Mouse (Mus musculus) midbrain, embryonic 13.5 days (tissue): ENCODE measurements around the gene Ston1. TPM values are rescaled to one million over a fixed set of nuclear protein-coding genes. Genes with fewer than 3 reads are reported as not detected.

ENCODE experiments used
- ATAC-seq: fragments of 200-750 bp; cut with Nextera tagmentation; 2 replicates; pipeline ENCODE4 v1.8.0; 2017; ENCODE audit warnings: mild to moderate bottlenecking, moderate TSS enrichment, moderate library complexity
- H3K27ac ChIP-seq: fragments of 300-500 bp; sonication (generic); 2 replicates; pipeline ENCODE4 v1.5.1; 2015; ENCODE audit warnings: inconsistent platforms, mild to moderate bottlenecking, moderate library complexity
- H3K27me3 ChIP-seq: fragments of 300-500 bp; sonication (generic); 2 replicates; pipeline ENCODE4 v1.6.1; 2015; ENCODE audit warnings: mild to moderate bottlenecking, inconsistent platforms
- H3K36me3 ChIP-seq: fragments of 300-500 bp; sonication (generic); 2 replicates; pipeline ENCODE4 v1.6.1; 2015; ENCODE audit warnings: mild to moderate bottlenecking, inconsistent platforms
- H3K4me1 ChIP-seq: fragments of 300-500 bp; sonication (generic); replicated peaks from 2 replicates; pipeline ENCODE4 v1.6.1; 2015; ENCODE audit warnings: inconsistent platforms
- H3K4me2 ChIP-seq: fragments of 300-500 bp; sonication (generic); replicated peaks from 2 replicates; pipeline ENCODE4 v1.6.1; 2015; ENCODE audit warnings: moderate library complexity, mild to moderate bottlenecking, inconsistent platforms
- H3K4me3 ChIP-seq: fragments of 300-500 bp; sonication (generic); replicated peaks from 2 replicates; pipeline ENCODE4 v1.5.1; 2015; ENCODE audit warnings: mild to moderate bottlenecking, inconsistent platforms
- H3K9ac ChIP-seq: fragments of 300-500 bp; sonication (generic); replicated peaks from 2 replicates; pipeline ENCODE4 v1.6.1; 2015; ENCODE audit warnings: mild to moderate bottlenecking, inconsistent platforms
- H3K9me3 ChIP-seq: fragments of 300-500 bp; sonication (generic); 2 replicates; pipeline ENCODE4 v1.6.1; 2016; ENCODE audit warnings: mild to moderate bottlenecking, inconsistent platforms
- WGBS: fragments of 180-500 bp; shearing (Covaris S2); methylation state at CpG from one replicate; pipeline ENCODE4 v1.1.7; 2015; 5-methylcytosine and 5-hydroxymethylcytosine counted together
- polyA plus RNA-seq: library from polyadenylated mRNA; unstranded; fragments of >200 nt; fragmentation: Nextera tagmentation; extraction: Ambion mirVana; gene quantifications from 2 replicates; pipeline ENCODE4 v1.2.1, GENCODE M21; 2015

Gene Ston1
- polyA plus RNA-seq, 1 experiment from 2014 or later: 1.7 TPM

DNA sequence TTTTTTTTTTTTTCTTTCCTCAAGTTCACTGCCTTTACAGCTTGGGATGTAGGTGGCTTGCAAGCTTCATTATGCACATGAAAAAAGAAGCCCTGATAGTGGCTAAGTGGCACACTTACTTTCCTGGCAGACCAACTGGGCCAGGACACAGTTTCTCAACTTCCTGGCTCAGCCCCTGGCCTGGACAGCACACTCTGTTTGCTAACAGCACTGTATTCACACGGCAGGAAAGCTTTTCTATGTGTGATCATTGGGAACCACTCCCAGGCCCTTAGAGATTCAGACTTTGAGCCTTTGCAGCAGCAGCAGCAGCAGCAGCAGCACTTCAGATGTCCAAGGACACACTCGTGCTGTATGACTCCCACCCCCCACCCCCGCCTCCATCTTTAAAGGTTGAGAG lies 16.8 kb downstream of the Ston1 start:
- no peak for ATAC-seq
- 79% methylated on average over 3 of the region's 3 CpGs for WGBS

DNA sequence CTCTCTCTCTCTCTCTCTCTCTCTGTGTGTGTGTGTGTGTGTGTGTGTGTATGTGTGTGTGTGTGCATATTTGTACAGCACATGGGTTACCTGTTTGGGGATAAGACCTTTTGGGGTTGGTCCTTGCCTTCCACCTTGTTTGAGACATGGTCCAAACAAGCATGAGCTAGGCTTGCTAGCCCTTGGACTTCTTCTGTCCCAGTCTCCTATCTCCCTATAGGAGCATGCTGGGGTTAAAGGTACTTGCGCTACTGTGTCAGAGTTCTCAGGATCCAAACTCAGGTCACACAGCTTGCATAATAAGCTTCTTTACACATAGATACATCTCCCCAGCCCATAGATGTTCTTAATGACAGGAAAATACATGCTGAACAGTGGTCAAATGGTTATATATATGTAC lies 17.2 kb downstream of the Ston1 start:
- Histone ChIP-seq H3K4me1 (no peaks in the 10 kb centered on the region), H3K4me3 (no peak overlapping the region), H3K36me3 (no peaks in the 10 kb centered on the region), H3K4me2 (no peak overlapping the region), H3K9me3 (no peaks in the 10 kb centered on the region), H3K9ac (no peak overlapping the region), H3K27ac (no peak overlapping the region), H3K27me3 (no peaks in the 10 kb centered on the region)
- ATAC-seq: no peak
- 96% methylated on average over 1 of the region's 1 CpGs for WGBS

More for the DNA sequence above, 16.8 kb downstream of the Ston1 start:
- no peaks in the 10 kb centered on the region for H3K9me3 ChIP-seq
- H3K9ac ChIP-seq: no peak overlapping the region
- no peak overlapping the region for H3K4me3 ChIP-seq
- H3K27ac ChIP-seq: no peak overlapping the region
- H3K27me3 ChIP-seq: no peaks in the 10 kb centered on the region
- no peaks in the 10 kb centered on the region for H3K4me1 ChIP-seq
- no peak overlapping the region for H3K4me2 ChIP-seq
- no peaks in the 10 kb centered on the region for H3K36me3 ChIP-seq

DNA sequence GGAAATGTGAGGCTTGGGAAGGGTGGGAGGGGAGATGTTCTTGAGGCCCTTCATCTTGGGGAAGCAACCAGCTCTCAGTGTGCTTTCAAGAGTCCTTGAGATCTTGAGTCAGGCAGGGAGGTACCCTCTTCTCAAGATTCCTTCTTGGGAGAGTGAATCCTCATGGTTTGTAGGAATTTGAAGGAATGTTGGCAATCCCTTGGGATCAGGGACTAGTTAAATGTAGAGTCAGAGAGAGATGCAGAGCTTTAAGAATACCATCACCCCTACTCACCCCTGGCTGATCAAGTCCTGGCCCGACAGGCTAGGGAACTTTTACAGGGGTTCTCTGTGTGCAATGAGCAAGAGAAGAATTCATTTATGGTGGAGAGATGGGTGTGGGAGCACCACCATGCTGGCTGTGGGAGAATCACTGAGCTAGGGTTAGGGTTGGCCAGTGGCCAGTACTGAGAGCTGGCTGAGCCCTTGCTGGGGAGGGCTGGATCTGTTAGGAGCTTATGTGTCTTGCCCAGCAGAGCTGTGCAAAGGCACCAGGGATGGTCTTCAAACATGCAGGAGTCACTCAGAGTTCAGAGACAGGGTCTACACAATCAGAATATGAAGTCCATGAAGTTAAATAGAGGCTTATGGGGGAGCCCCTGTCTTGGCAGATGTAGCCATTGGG lies 18.1 kb downstream of the Ston1 start:
- Histone ChIP-seq H3K9ac (no peak overlapping the region), H3K4me3 (no peak overlapping the region), H3K4me1 (no peaks in the 10 kb centered on the region), H3K4me2 (no peak overlapping the region), H3K27me3 (no peaks in the 10 kb centered on the region), H3K27ac (no peak overlapping the region), H3K36me3 (no peaks in the 10 kb centered on the region), H3K9me3 (no peaks in the 10 kb centered on the region)
- WGBS: 92% methylated on average over 1 of the region's 1 CpGs
- no peak for ATAC-seq

DNA sequence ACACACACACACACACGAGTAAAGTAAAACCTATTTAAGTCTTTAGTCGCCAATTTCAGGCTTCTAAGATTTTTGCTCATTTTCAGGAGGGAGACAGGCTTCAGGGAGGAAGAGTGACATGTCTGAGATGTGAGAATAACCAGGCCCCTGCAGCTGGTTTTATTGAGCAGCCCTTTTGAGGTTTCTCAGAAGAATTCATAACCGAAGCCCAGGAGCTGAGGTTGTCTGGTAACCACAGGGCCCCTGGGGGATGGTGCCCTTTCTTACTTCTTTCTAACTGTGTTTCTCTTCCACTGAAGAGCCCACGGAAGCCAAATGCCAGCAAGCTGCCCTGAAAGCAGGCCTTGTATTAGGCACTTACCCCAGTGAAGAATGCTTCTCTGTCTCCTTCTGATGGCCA lies 23.5 kb downstream of the Ston1 start:
- Histone ChIP-seq H3K27me3 (no peaks in the 10 kb centered on the region), H3K9ac (no peak overlapping the region), H3K9me3 (0 out of 2 replicates have a peak, but pooled peaks cover 3% of the 10 kb centered on the region), H3K36me3 (no peaks in the 10 kb centered on the region), H3K4me2 (no peak overlapping the region), H3K4me1 (no peaks in the 10 kb centered on the region), H3K4me3 (no peak overlapping the region), H3K27ac (no peak overlapping the region)
- no peak for ATAC-seq
- WGBS: 85% methylated on average over 4 of the region's 4 CpGs

DNA sequence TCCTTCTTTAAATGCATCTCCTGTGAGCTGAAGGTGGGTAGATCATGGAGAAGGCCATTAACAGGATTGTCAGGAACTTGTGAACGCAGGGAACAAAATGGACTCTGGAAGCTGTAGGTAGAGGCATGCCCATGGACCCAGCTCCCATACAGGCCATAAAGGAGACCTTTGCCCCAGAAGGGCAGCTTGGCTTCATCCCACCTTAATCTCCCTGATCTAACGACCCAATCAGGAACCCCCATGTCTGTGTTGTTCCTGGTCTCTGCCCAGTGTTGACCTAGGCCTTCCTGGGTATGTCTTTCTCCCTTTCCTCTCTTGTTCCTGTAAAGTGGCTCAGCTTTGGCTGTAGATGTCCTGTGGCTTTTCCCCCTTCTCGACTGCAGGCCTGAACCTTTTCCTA lies 23.9 kb downstream of the Ston1 start:
- Histone ChIP-seq H3K4me2 (no peak overlapping the region), H3K27me3 (no peaks in the 10 kb centered on the region), H3K9me3 (0 out of 2 replicates have a peak, but pooled peaks cover 3% of the 10 kb centered on the region), H3K4me3 (no peak overlapping the region), H3K36me3 (no peaks in the 10 kb centered on the region), H3K9ac (no peak overlapping the region), H3K27ac (no peak overlapping the region), H3K4me1 (peaks cover 4% of the 10 kb centered on the region)
- WGBS: 88% methylated on average over 3 of the region's 3 CpGs
- no peak for ATAC-seq

DNA sequence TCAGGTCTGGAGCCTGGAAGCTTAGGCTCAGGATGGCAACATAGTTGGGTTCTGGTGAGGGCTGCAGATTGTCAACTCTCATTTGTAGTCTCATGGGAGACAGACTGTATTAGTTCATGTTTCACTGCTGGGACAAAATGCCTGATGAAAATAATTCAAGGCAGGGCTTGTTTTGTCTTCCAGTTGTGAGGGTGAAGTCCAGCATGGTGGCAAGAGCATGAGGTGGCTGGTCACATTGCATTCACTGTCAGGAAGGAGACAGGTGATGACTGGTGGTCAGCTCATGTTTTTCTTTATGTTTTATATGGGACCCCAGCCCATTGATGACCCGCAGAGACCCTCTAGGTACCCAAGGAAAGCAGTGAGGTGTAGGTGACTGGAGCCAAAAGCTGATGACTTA lies 25.2 kb downstream of the Ston1 start:
- H3K36me3 ChIP-seq: no peaks in the 10 kb centered on the region
- no peak overlapping the region for H3K4me3 ChIP-seq
- no peak overlapping the region for H3K4me2 ChIP-seq
- 0 out of 2 replicates have a peak, but pooled peaks cover 3% of the 10 kb centered on the region for H3K9me3 ChIP-seq
- ATAC-seq: no peak
- no peaks in the 10 kb centered on the region for H3K27me3 ChIP-seq
- 95% methylated on average over 1 of the region's 1 CpGs for WGBS
- H3K4me1 ChIP-seq: peaks cover 6% of the 10 kb centered on the region
- no peak overlapping the region for H3K9ac ChIP-seq
- H3K27ac ChIP-seq: no peak overlapping the region

DNA sequence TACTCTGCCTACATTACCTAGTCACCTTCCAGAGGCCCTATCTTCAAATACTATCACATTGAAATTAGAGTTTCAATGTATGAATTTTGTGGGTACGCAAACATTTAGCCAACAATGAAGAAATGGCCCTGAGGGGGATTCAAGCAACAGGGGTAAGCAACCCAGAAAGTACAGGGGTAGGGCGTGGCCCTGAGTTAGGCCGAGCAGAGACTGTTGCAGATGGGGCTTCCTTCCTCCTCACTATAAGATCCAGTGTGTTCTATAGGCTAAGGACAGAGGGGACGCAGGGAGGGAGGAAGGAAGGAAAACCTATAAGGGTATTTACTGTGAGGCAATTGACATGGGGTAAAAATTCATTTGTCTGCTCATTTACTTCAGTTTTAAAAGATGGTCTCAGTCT lies 26.9 kb downstream of the Ston1 start:
- 91% methylated on average over 4 of the region's 4 CpGs for WGBS

DNA sequence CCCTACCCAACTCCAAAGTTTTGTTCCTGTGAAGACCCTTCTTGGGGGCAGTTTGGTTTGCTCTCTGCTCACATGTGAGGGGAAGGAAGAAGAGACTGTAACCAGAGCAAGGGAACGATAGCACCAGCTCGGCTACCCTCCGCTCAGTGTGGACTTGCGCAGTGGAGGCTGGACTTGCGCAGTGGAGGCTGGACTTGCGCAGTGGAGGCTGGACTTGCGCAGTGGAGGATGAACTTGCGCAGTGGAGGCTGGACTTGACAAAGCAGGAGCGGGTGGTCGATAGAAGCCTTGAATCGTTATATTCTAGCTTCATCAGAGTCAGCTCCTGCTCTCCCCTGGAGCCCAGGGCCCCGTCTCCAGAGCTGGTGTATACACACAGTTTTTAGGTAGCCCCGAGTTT lies 27.9 kb downstream of the Ston1 start:
- WGBS: 96% methylated on average over 13 of the region's 13 CpGs
- no peak overlapping the region for H3K9ac ChIP-seq
- no peak for ATAC-seq
- peaks cover 17% of the 10 kb centered on the region for H3K4me1 ChIP-seq
- H3K4me2 ChIP-seq: no peak overlapping the region
- no peaks in the 10 kb centered on the region for H3K36me3 ChIP-seq
- no peak overlapping the region for H3K27ac ChIP-seq
- no peak overlapping the region for H3K4me3 ChIP-seq
- H3K27me3 ChIP-seq: no peaks in the 10 kb centered on the region
- 0 out of 2 replicates have a peak, but pooled peaks cover 3% of the 10 kb centered on the region for H3K9me3 ChIP-seq

More for the DNA sequence above, 26.9 kb downstream of the Ston1 start:
- no peak overlapping the region for H3K4me2 ChIP-seq
- no peak overlapping the region for H3K9ac ChIP-seq
- ATAC-seq: no peak
- peaks cover 8% of the 10 kb centered on the region for H3K4me1 ChIP-seq
- no peak overlapping the region for H3K27ac ChIP-seq
- H3K27me3 ChIP-seq: no peaks in the 10 kb centered on the region
- H3K9me3 ChIP-seq: 0 out of 2 replicates have a peak, but pooled peaks cover 3% of the 10 kb centered on the region
- no peaks in the 10 kb centered on the region for H3K36me3 ChIP-seq
- H3K4me3 ChIP-seq: no peak overlapping the region

DNA sequence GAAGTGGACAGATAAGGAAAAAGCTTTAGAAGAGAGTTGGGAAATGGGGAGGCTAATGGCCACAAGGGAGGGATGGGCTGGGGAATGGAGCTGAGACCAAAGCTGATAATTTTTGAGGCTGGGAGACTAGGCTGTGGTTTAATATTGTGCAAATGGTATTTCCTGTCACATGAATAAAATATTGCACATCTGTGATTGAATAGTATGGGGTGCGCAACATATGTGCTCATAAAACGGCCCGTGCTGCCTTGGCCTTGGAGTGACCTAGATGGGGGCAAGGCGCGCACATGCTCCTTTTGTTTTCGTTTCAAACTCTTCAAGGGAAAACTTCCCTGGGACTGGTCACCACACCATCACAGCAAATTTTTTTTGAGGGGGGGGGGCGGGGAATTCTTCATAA lies 28.4 kb downstream of the Ston1 start:
- no peak for ATAC-seq
- Histone ChIP-seq H3K4me2 (no peak overlapping the region), H3K27me3 (no peaks in the 10 kb centered on the region), H3K9me3 (0 out of 2 replicates have a peak, but pooled peaks cover 3% of the 10 kb centered on the region), H3K4me1 (peaks cover 18% of the 10 kb centered on the region), H3K36me3 (no peaks in the 10 kb centered on the region), H3K9ac (no peak overlapping the region), H3K27ac (no peak overlapping the region), H3K4me3 (no peak overlapping the region)
- WGBS: 84% methylated on average over 7 of the region's 7 CpGs

DNA sequence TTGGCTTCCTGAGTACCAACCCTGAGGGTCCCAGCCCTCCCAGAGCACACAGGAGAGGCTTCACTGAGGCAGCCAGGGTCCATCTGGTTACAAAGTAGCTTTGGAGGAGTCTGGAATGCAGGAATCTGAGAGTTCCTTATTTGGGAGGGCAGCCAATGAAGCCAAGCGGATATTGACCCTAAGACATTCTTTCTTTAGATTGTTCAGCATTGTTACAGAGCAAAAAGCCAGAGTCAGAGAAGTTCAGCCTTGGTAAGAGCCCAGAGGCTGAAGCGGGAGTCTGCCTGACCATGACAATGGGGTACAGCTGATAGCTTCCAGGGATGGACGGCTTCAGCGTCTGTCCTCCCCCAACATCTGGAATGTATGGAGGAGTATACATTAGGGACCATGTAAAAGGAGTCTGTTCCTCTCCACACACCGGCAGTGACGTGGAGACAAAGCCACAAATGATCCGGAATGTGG lies 28.9 kb downstream of the Ston1 start:
- no peak for ATAC-seq
- 36% methylated on average over 7 of the region's 7 CpGs for WGBS

DNA sequence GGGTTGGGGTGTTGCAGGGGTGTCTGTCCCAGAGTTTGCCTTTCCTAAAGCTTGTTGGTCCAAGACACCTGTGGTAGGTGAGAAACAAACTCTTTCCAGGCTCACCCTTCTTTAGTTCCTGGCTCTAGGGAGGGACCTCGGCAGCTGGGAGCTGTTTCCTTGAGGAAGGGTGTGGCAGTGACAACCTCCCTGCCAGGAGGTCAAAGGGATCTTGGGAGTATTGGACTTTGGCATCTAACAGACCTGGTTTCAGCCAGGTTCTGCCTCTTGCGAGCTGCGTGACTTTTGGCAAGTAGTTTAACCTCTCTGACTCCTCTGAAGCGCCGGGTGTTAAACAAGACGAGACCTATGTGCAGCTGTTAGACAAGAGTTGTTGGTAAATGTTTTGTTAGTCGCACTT lies 29.7 kb downstream of the Ston1 start:
- Histone ChIP-seq H3K4me1 (peaks cover 18% of the 10 kb centered on the region), H3K9me3 (0 out of 2 replicates have a peak, but pooled peaks cover 3% of the 10 kb centered on the region), H3K27ac (no peak overlapping the region), H3K4me3 (no peak overlapping the region), H3K9ac (no peak overlapping the region), H3K27me3 (no peaks in the 10 kb centered on the region), H3K36me3 (no peaks in the 10 kb centered on the region), H3K4me2 (no peak overlapping the region)
- 85% methylated on average over 7 of the region's 7 CpGs for WGBS
- no peak for ATAC-seq

More for the DNA sequence above, 28.9 kb downstream of the Ston1 start:
- no peak overlapping the region for H3K4me2 ChIP-seq
- peaks cover 18% of the 10 kb centered on the region for H3K4me1 ChIP-seq
- H3K27me3 ChIP-seq: no peaks in the 10 kb centered on the region
- no peak overlapping the region for H3K9ac ChIP-seq
- H3K9me3 ChIP-seq: 0 out of 2 replicates have a peak, but pooled peaks cover 3% of the 10 kb centered on the region
- H3K4me3 ChIP-seq: no peak overlapping the region
- no peak overlapping the region for H3K27ac ChIP-seq
- no peaks in the 10 kb centered on the region for H3K36me3 ChIP-seq

DNA sequence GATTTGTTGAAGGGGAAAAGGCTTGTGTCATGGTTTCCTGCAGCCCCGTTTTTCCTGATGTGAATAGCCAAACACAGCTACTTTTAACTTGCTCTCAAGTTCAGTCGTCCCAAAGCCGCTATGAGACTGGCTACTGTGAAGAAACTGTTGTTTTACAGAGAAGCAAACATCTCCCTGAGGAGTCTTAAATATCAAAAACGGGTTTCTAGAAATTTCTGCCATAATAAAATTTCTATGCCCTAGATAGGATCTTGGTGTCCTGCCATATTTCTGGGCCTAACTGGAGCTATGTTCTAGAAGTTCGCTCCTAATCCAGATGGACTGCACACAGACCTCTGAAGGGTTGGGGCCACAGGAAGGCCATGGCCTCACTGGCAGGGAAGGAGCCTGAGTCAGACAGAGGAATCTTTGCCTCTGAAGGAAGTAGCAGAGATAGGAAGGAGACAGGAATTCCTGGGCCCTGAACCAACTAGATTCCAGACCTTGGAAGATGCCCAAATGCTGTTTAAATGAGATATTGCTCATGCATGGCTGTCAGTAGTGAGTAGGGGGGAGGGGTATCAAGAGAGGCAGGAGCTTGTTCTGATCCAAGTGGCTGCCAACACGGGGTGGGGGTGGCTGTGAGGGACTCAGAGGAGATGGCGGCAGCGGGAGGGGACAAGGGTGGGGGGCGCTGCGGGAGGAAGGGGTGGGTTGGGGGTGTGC lies 31.3 kb downstream of the Ston1 start:
- WGBS: 58% methylated on average over 10 of the region's 10 CpGs
- H3K9ac ChIP-seq: no peak overlapping the region

More for the DNA sequence above, 31.3 kb downstream of the Ston1 start:
- no peak overlapping the region for H3K27ac ChIP-seq
- H3K4me1 ChIP-seq: peaks cover 18% of the 10 kb centered on the region
- no peaks in the 10 kb centered on the region for H3K27me3 ChIP-seq
- peak; percentile 55 for ATAC-seq
- H3K4me3 ChIP-seq: no peak overlapping the region
- H3K36me3 ChIP-seq: no peaks in the 10 kb centered on the region
- no peak overlapping the region for H3K4me2 ChIP-seq
- H3K9me3 ChIP-seq: no peaks in the 10 kb centered on the region
